In the genomic region with DNA sequence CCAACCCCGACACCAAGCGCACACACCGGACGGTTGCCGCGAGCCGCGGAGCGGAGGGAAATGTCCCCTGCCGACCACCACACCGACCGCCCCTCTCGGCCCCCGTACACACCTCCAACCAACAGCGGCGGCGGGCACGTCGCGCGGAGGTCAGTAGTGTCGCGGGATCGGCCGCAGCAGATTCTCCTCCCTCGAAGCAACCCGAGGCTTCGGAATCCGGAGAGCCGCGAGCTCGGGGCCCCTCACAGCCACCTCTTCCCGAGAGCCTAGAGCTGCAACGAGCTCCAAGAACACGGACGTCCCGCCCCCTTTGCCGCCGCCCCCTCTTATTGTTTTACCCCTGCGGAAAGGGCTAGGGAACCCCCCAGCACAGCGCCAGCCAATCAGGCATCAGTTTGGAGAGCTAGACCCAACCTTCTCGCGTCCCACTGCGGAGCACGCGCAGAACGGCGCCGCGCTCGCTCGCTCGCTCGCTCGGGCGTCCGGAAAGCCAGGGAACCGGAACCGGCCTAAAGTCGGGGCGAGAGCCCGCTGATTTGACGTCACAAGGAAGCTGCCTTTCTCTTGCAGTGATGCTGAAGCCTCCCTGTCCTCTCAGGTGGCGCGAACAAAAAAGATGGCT, we compare ENCODE assay signal across 8 mouse cellular contexts. TPM values are rescaled to one million over a fixed set of nuclear protein-coding genes. Genes with fewer than 3 reads are reported as not detected.
DNase-seq lines count a peak whose midpoint lies in the region; ATAC-seq and TF ChIP-seq lines count a peak whose summit lies in the region.

A gene (minus strand): TSS at position 303 of the 622 bp plus-strand sequence.

- H3K9me3 ChIP-seq in embryonic facial prominence, embryonic 15.5 days (replicated peaks), result no peaks in the 10 kb centered on the region
- H3K9me3 ChIP-seq in limb, embryonic 14.5 days (ENCODE audit: control insufficient read depth, low read length), result no peaks in the 10 kb centered on the region
- H3K9me3 ChIP-seq in midbrain, postnatal 0 days (ENCODE audit: low read length), result no peaks in the 10 kb centered on the region

- peak within 1 kb of the TSS; percentile 91 for H3K9ac ChIP-seq in embryonic facial prominence, embryonic 15.5 days
- peak within 1 kb of the TSS; percentile 95 for H3K9ac ChIP-seq in limb, embryonic 14.5 days (ENCODE audit: low read depth, low read length, severe bottlenecking)
- H3K9ac ChIP-seq in midbrain, postnatal 0 days (replicated peaks; ENCODE audit: low read length, poor library complexity, severe bottlenecking), result peak within 1 kb of the TSS; percentile 79

- no peaks in the 10 kb centered on the region; the same call in 1 of the 2 replicates for H3K4me1 ChIP-seq in bone marrow, adult 2 months (ENCODE audit: control insufficient read depth, insufficient read depth, low read length)
- peaks cover 29% of the 10 kb centered on the region for H3K4me1 ChIP-seq in embryonic facial prominence, embryonic 15.5 days
- peaks cover 13% of the 10 kb centered on the region for H3K4me1 ChIP-seq in limb, embryonic 14.5 days (ENCODE audit: control insufficient read depth, insufficient read depth, low read length)
- peaks cover 9% of the 10 kb centered on the region for H3K4me1 ChIP-seq in midbrain, postnatal 0 days (ENCODE audit: insufficient read depth, low read length)

- H3K27me3 ChIP-seq in embryonic facial prominence, embryonic 15.5 days, result no peaks in the 10 kb centered on the region
- no peaks in the 10 kb centered on the region for H3K27me3 ChIP-seq in limb, embryonic 14.5 days (ENCODE audit: control insufficient read depth, insufficient read depth, low read length)
- no peaks in the 10 kb centered on the region for H3K27me3 ChIP-seq in midbrain, postnatal 0 days (ENCODE audit: insufficient read depth, low read length)

- H3K27ac ChIP-seq in bone marrow, adult 2 months (ENCODE audit: control insufficient read depth, insufficient read depth, low read depth, low read length, poor library complexity), result peak within 1 kb of the TSS; percentile 97
- peak within 1 kb of the TSS; percentile 98 for H3K27ac ChIP-seq in embryonic facial prominence, embryonic 15.5 days (replicated peaks)
- H3K27ac ChIP-seq in limb, embryonic 14.5 days (replicated peaks; ENCODE audit: low read depth, low read length), result peak within 1 kb of the TSS; percentile 97
- H3K27ac ChIP-seq in midbrain, postnatal 0 days (ENCODE audit: low read depth, low read length), result peak within 1 kb of the TSS; percentile 99

- peak; percentile 99 for ATAC-seq in embryonic facial prominence, embryonic 15.5 days (ENCODE audit: insufficient number of reproducible peaks, low FRiP score, low TSS enrichment, low read depth)
- peak; percentile 98 for ATAC-seq in limb, embryonic 14.5 days (ENCODE audit: low FRiP score, low read depth)
- peak; percentile 97 for ATAC-seq in midbrain, postnatal 0 days (ENCODE audit: low FRiP score)

- H3K4me3 ChIP-seq in bone marrow, adult 2 months (replicated peaks; ENCODE audit: control insufficient read depth, low read depth, low read length), result peak within 1 kb of the TSS; percentile 99
- H3K4me3 ChIP-seq in embryonic facial prominence, embryonic 15.5 days (replicated peaks), result peak within 1 kb of the TSS; percentile 98
- peak within 1 kb of the TSS; percentile 96 for H3K4me3 ChIP-seq in limb, embryonic 14.5 days (replicated peaks; ENCODE audit: low read length)
- peak within 1 kb of the TSS; percentile 66 for H3K4me3 ChIP-seq in midbrain, postnatal 0 days (ENCODE audit: low read depth, low read length)

- no peaks in the 10 kb centered on the region for H3K36me3 ChIP-seq in embryonic facial prominence, embryonic 15.5 days
- no peaks in the 10 kb centered on the region for H3K36me3 ChIP-seq in limb, embryonic 14.5 days (ENCODE audit: control insufficient read depth, insufficient read depth, low read length)
- no peaks in the 10 kb centered on the region for H3K36me3 ChIP-seq in midbrain, postnatal 0 days (ENCODE audit: insufficient read depth, low read length)

- H3K4me2 ChIP-seq in embryonic facial prominence, embryonic 15.5 days (replicated peaks), result peak within 1 kb of the TSS; percentile 56
- H3K4me2 ChIP-seq in limb, embryonic 14.5 days (replicated peaks; ENCODE audit: low read depth, low read length, severe bottlenecking), result peak within 1 kb of the TSS; percentile 75
- peak within 1 kb of the TSS; percentile 67 for H3K4me2 ChIP-seq in midbrain, postnatal 0 days (ENCODE audit: low read depth, low read length, poor library complexity, severe bottlenecking)

- peak; percentile 53; the same call in 1 of the 2 replicates for TF ChIP-seq POLR2A in bone marrow, adult 2 months (IDR thresholded peaks at IDR 0.05; ENCODE audit: borderline replicate concordance, control insufficient read depth, low read depth, low read length)
- 0 out of 2 replicates have a peak, but pooled peaks have one; percentile 11 for TF ChIP-seq POLR2A in limb, embryonic 14.5 days (IDR thresholded peaks at IDR 0.05; ENCODE audit: borderline replicate concordance, extremely low read depth, insufficient read depth, insufficient read length)

- no peak for TF ChIP-seq CTCF in bone marrow, adult 2 months (IDR thresholded peaks at IDR 0.05; ENCODE audit: control insufficient read depth, insufficient read depth, low read length)
- no peak for TF ChIP-seq CTCF in midbrain, postnatal 0 days (IDR thresholded peaks at IDR 0.05)

- peak; percentile 98 for DNase-seq in 416B (ENCODE audit: low read depth)
- peak; percentile 97 for DNase-seq in heart, adult 8-10 months (ENCODE audit: low spot score)
- peak; percentile 97 for DNase-seq in kidney, adult 9 months
- DNase-seq in limb, embryonic 14.5 days (ENCODE audit: low spot score), result peak; percentile 98
- peak; percentile 99 for DNase-seq in midbrain, postnatal 0 days (ENCODE audit: low spot score)
- DNase-seq in spleen, postnatal 14 days (ENCODE audit: low spot score in 2 of 2), result peak; percentile 88 to 90

- WGBS in bone marrow, adult 2 months, result under 1% methylated on average over 65 of the region's 65 CpGs
- WGBS in embryonic facial prominence, embryonic 15.5 days, result under 1% methylated on average over 65 of the region's 65 CpGs
- under 1% methylated on average over 58 of the region's 65 CpGs for WGBS in limb, embryonic 14.5 days
- under 1% methylated on average over 63 of the region's 65 CpGs for WGBS in midbrain, postnatal 0 days

RNA-seq across cellular contexts. Expression of the gene that starts here (rescaled TPM):
- polyA plus RNA-seq in bone marrow, adult 2 months (2011; ENCODE audit: insufficient read depth, insufficient read length, low replicate concordance, missing spikeins), result 22.7 and 46.8 TPM in 2 replicates
- polyA plus RNA-seq in embryonic facial prominence, embryonic 15.5 days (2015; fragmentation: Nextera tagmentation; extraction: Ambion mirVana), result 144 and 151 TPM in 2 replicates
- 10 to 100 TPM; 55.3 to 63.0 (median 57.9) TPM for total RNA-seq in heart, adult 8-10 months (2022)
- 54.0 and 62.3 TPM in 2 replicates for polyA plus RNA-seq in limb, embryonic 14.5 days (2012; rRNA removed)
- 145 and 147 TPM in 2 replicates for polyA plus RNA-seq in limb, embryonic 14.5 days (2014; fragmentation: Nextera tagmentation; extraction: Ambion mirVana)
- 167 and 221 TPM in 2 replicates for total RNA-seq in midbrain, postnatal 0 days (2014; rRNA removed)
- polyA plus RNA-seq in midbrain, postnatal 0 days (2015; fragmentation: Nextera tagmentation; extraction: Ambion mirVana), result 280 and 303 TPM in 2 replicates

Comparison
In these comparisons a context has a peak if more than half of its experiments do, and no peak if none do; other contexts are left out.
1. Peak in every context shown above with its lines: DNase-seq, ATAC-seq, H3K4me3 ChIP-seq and H3K27ac ChIP-seq.